In genomic region chr14:78428233-78429019, GRCm38 (mm10) we compare ENCODE assay signal across 13 mouse cellular contexts.
DNase-seq lines count a peak whose midpoint lies in the region; ATAC-seq lines count a peak whose summit lies in the region.
"Had no signal": no experiment of that assay in that cellular context is flagged by ENCODE, and none has a peak within 500 bp of the region (broad histone marks: within the 10 kb centered on the region; RNA-seq: fewer than 3 reads in every experiment).

No protein-coding gene starts in this region.

- no peaks in the 10 kb centered on the region for H3K4me1 ChIP-seq in heart, embryonic 11.5 days (ENCODE audit: control insufficient read depth, insufficient read depth, low read length)
- no peaks in the 10 kb centered on the region for H3K4me1 ChIP-seq in hindbrain, embryonic 11.5 days (replicated peaks; ENCODE audit: control insufficient read depth, insufficient read depth, low read length)
- H3K4me1 ChIP-seq: forebrain, embryonic 15.5 days had no signal

- no peak overlapping the region for H3K4me3 ChIP-seq in heart, embryonic 11.5 days (ENCODE audit: low read depth, low read length)
- H3K4me3 ChIP-seq in hindbrain, embryonic 11.5 days (ENCODE audit: low read depth, low read length), result no peak overlapping the region
- H3K4me3 ChIP-seq: forebrain, embryonic 15.5 days; left cerebral cortex, adult 2 months; midbrain, embryonic 13.5 days had no signal

- no peak; the same call in 1 of the 2 replicates for ATAC-seq in cerebellum, adult (ENCODE audit: insufficient number of reproducible peaks, low FRiP score, low TSS enrichment)
- no peak for ATAC-seq in heart, embryonic 11.5 days (replicated peaks; ENCODE audit: insufficient number of reproducible peaks, low FRiP score, low TSS enrichment)
- ATAC-seq in hindbrain, embryonic 11.5 days (ENCODE audit: low FRiP score), result no peak
- ATAC-seq: forebrain, embryonic 15.5 days; inflammation-experienced regulatory T-cells, adult 6 months; midbrain, embryonic 13.5 days had no signal

- no peak overlapping the region for H3K9ac ChIP-seq in heart, embryonic 11.5 days (ENCODE audit: low read depth, low read length)
- H3K9ac ChIP-seq in hindbrain, embryonic 11.5 days (ENCODE audit: low read depth, low read length), result no peak overlapping the region
- H3K9ac ChIP-seq: forebrain, embryonic 15.5 days; lung, embryonic 14.5 days; midbrain, embryonic 13.5 days had no signal

- no peaks in the 10 kb centered on the region for H3K9me3 ChIP-seq in heart, embryonic 11.5 days (replicated peaks; ENCODE audit: control insufficient read depth, low read length)
- no peaks in the 10 kb centered on the region for H3K9me3 ChIP-seq in hindbrain, embryonic 11.5 days (ENCODE audit: control insufficient read depth, low read length)
- H3K9me3 ChIP-seq: forebrain, embryonic 15.5 days; midbrain, embryonic 13.5 days had no signal

- DNase-seq in cerebellum, postnatal 10 days, result peak; percentile 18 to 25
- DNase-seq in layer of hippocampus, adult 9-11 months, result peak; percentile 10
- no peak for DNase-seq in layer of hippocampus, adult 9-10 months (ENCODE audit: low spot score)
- peak; percentile 21 to 81 for DNase-seq in left cerebral cortex, postnatal 25 days (ENCODE audit: low spot score in 2 of 2)
- no peak for DNase-seq in cerebellum, postnatal 36 days
- DNase-seq in hindbrain, embryonic 11.5 days (ENCODE audit: low spot score), result no peak
- DNase-seq: lung, embryonic 14.5 days had no signal

- intact Hi-C loops in left cerebral cortex, postnatal 25 days (cut with DNase I), result no loop called here

- 81% methylated on average over 10 of the region's 10 CpGs for WGBS in heart, embryonic 11.5 days (ENCODE audit: insufficient replicate concordance)
- 85% methylated on average over 10 of the region's 10 CpGs for WGBS in hindbrain, embryonic 11.5 days

- no peaks in the 10 kb centered on the region for H3K27me3 ChIP-seq in heart, embryonic 11.5 days (ENCODE audit: control insufficient read depth, insufficient read depth, low read length)
- no peaks in the 10 kb centered on the region for H3K27me3 ChIP-seq in hindbrain, embryonic 11.5 days (ENCODE audit: control insufficient read depth, insufficient read depth, low read length)
- H3K27me3 ChIP-seq: forebrain, embryonic 15.5 days; midbrain, embryonic 13.5 days had no signal

- no peak overlapping the region for H3K4me2 ChIP-seq in heart, embryonic 11.5 days
- no peak overlapping the region for H3K4me2 ChIP-seq in hindbrain, embryonic 11.5 days (replicated peaks; ENCODE audit: low read depth, low read length)
- H3K4me2 ChIP-seq: forebrain, embryonic 15.5 days; lung, embryonic 14.5 days; midbrain, embryonic 13.5 days had no signal

- no peaks in the 10 kb centered on the region for H3K36me3 ChIP-seq in heart, embryonic 11.5 days (ENCODE audit: control insufficient read depth, insufficient read depth, low read length)
- H3K36me3 ChIP-seq in hindbrain, embryonic 11.5 days (ENCODE audit: control insufficient read depth, insufficient read depth, low read length), result no peaks in the 10 kb centered on the region
- H3K36me3 ChIP-seq: forebrain, embryonic 15.5 days; midbrain, embryonic 13.5 days had no signal

- H3K27ac ChIP-seq in heart, embryonic 11.5 days (ENCODE audit: low read depth, low read length), result peak overlapping the region; percentile 1; the same call in 1 of the 2 replicates
- H3K27ac ChIP-seq in hindbrain, embryonic 11.5 days (ENCODE audit: low read depth, low read length), result no peak overlapping the region
- H3K27ac ChIP-seq: forebrain, embryonic 15.5 days; left cerebral cortex, adult 2 months; midbrain, embryonic 13.5 days had no signal

Comparison
In these comparisons a context has a peak if more than half of its experiments do, and no peak if none do; other contexts are left out.
1. DNase-seq: peak in cerebellum, postnatal 10 days (2 of 2), layer of hippocampus, adult 9-11 months (single experiment) and left cerebral cortex, postnatal 25 days (2 of 2); none in layer of hippocampus, adult 9-10 months (single experiment), cerebellum, postnatal 36 days (0 of 2) and hindbrain, embryonic 11.5 days (single experiment).